Mouse (Mus musculus) thymus, adult 2 months (tissue): ENCODE measurements around the gene Rhoq.

Source experiments
- CTCF ChIP-seq: fragments of 200-500 bp; IDR thresholded peaks from 2 replicates; pipeline ENCODE4 v1.5.1; 2012; ENCODE audit warnings: mild to moderate bottlenecking, control low read depth, low read length, moderate library complexity, borderline replicate concordance; ENCODE audit not compliant: control insufficient read depth, poor library complexity, insufficient read depth; ENCODE audit errors: extremely low read depth
- POLR2A ChIP-seq: fragments of 200-500 bp; IDR thresholded peaks from 2 replicates; pipeline ENCODE4 v1.6.1; 2012; ENCODE audit warnings: mild to moderate bottlenecking, low read length, control low read depth, moderate library complexity; ENCODE audit not compliant: control insufficient read depth, poor library complexity, insufficient read depth; ENCODE audit errors: extremely low read depth

DNA sequence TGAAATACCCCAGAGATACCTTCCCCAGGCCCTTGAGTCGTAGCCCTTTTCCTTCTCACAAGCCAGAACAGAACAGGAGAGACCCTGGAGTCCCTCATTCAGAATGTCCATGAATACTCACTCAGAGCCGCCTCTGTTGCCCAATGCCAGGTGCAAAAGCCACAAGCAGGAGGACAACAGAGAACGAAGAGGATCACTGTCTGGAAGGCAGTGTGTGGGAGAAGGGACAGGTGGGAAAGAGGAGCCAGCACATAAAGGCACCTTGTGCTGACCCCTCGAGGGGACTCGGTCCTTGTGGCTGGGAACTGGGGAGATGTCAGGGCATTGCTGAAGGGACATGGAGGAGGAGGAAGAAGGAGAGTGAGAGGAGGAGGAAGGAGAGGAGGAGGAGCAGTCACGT is 20.8 kb upstream of the Rhoq start:
- TF ChIP-seq CTCF (no peak), POLR2A (no peak)
